Mouse (Mus musculus) gastrocnemius, postnatal 14 days (tissue): ENCODE measurements around the gene Grip2. TPM values are rescaled to one million over a fixed set of nuclear protein-coding genes. Genes with fewer than 3 reads are reported as not detected.

Experiments used
- DNase-seq: peaks from one replicate; pipeline ENCODE4 v3.0.0; 2021; ENCODE audit warnings: mixed read lengths
- intact Hi-C: fragments of 180-260 bp; cut with DNase I; formaldehyde crosslinking; loops from one replicate; pipeline ENCODE4 v1.15.1; 2025; ENCODE audit warnings: low total_unique reads
- total RNA-seq, 2 experiments: library from RNA; stranded (reverse); gene quantifications; 2 replicates each; pipeline ENCODE4 v1.2.3; 2021

The Grip2 gene
- total RNA-seq, 2 experiments from 2014 or later, result 2.6 to 4.0 TPM

DNA sequence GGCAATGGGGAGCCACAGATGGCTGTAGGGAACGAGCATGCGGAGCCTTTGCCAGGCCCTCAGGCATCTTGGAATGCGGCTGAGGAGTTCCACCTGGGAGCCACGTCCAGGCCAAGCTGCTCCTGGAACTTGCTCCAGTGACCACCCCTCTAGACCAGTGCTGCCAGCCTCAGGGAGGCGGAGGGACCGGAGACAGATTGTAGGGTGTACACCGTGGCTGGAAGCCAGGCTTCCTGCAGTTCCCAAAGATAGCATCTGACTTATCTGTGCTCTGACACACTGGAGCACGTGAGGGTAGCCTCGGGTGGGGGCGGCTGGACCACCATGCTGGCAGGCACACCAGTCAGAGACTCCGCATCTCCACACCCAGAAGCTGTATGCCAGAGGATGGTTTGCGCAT lies 28.6 kb downstream of the Grip2 start:
- intact Hi-C loops, result no loop called here
- no peak for DNase-seq

DNA sequence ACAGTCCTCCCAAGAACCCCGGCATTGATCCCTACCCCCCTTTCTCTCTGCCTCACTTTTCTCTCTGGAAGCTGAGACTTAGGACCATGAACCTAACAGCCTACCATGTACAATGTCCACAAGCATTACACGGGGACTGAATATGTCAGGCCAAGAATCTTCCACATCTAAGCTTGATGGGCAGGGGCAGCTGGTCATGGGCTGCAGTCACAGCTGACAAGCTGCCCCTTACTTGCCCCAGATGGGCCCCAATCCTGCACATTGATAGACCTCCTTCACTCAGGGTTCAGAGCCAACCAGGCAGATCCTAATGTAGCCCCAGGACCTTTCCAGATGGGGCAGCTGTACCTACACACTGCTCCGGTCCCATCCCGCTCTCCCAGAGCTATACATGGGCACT lies 30.3 kb downstream of the Grip2 start:
- no peak for DNase-seq
- intact Hi-C loops, result no loop called here

DNA sequence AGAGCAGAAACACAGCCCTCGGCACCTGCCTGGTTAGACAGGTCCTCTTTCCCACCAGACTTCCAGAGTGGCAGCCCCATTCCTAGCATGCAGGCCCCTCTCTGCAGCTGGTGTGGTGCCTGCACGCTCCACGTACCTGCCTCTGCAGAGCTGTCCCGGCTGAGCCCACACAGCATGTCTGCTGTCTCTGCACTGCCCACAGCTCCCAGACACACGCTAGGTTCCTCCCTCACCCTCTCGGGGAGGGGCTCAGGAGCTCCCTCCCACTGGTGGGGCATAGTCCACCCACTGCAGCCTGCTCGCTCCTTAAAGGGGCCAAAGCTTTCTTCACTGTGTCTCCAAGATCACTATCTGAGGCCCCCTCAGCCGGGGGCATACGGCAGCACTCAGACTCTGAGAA lies 31.0 kb downstream of the Grip2 start:
- no peak for DNase-seq
- intact Hi-C loops, result no loop called here

DNA sequence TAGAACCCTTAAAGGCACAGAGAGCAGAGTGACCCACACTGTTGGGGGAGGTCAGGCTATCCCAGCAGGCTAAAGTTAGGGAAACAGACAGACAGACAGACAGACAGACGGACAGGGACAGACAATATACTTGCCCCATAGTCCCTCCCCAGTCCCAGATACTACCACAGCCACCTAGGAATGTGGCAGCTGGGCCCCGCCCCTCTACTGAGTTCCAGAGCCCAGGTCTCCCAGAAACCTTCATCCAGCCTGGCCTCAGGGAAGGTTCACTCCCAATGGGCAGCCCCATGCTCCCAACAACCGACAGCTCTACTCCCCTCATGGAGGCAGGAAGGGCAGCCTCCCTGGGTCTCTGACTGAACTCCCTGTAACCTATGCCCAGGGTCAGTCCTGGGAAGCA lies 31.4 kb downstream of the Grip2 start:
- intact Hi-C loops, result no loop called here
- no peak for DNase-seq

DNA sequence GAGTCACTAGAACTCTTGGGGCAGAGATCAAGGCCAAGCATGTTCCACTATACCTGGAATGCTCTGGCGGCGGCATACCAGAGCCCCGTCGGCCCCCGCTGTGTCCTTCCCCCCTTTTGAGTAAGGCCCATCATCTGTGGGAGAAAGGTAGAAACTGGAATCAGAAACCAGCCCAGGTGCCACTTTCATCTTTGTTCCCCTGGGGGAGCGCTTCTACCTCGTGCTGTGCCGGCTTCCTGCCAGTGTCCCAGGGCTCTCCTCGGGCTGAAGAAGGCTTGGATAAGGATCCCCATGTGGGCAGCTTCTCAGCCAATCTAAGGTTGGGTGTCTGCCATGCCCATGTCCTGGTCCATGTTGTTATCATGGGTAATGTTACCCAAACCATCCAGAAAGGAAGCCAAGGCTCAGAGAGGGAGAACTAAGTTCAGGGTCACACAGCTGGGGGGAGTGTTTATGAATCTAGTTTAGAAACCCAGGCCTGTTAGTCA lies 38.7 kb downstream of the Grip2 start:
- DNase-seq, result no peak
- intact Hi-C loops, result no loop called here

DNA sequence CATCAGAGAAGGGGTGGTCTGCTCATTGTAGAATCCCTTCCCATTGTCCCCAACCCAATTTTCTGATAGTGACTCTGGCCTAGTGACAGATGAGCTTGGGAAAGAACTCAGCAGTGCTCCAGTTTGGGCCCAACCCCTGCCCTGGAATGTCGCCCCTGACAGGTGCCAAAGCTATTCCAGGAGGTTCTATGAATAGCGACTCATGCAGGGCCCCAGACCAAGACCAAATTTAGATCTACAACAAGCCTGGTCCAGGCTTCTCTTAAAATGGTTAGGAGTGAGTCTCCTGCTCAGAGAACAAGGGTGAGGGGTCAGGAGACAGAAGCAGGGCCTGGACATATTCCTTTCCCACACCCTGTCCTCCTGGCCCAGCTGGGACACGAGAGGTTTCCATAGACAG lies 42.0 kb downstream of the Grip2 start:
- DNase-seq, result peak; percentile 76
- intact Hi-C loops, result no loop called here

DNA sequence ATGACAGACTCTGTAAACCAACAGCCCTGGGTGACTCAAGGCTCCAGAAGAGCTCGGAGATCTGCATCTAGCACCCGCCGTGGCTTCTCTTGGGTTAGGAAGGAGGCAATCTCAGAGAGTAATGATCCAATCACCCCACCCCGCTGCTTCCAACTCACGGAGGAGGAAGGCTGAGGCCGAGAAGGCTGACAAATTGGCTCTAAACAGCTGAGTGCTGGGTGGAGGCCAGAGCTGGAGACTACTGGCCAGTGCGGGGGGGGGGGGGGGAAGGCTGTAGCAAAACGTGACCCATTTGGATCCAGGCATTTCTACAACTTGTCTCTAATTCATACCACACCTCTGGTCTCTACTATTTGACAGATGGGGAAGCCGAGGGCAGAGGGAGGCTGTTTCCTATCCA lies 47.8 kb downstream of the Grip2 start:
- intact Hi-C loops, result loop anchor here (10.0 kb wide), 1 partner anchor 286 kb away; no protein-coding TSS in a partner anchor
- DNase-seq, result peak; percentile 58

DNA sequence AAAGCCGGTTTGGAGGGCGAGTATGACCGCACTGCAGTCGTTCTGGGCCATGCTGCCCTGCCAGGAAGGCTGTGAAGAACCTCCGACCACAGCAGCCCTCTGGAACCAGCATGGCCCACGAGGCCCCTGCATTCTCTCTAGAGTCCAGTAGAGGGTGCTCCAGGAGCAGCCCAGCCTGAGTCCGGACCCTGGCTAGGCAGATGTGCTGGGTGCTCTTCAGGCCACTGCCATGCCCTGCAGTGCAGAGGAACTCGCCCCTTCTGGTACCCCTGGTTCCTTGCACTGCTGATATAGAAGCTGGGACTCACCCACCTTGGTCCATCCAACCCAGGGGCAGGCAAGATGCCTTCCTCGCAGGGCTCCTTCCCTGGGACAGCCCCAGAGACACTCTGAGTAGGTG lies 50.5 kb downstream of the Grip2 start:
- intact Hi-C loops, result loop anchor here (2.0 to 10.0 kb wide), 2 partner anchors 76 to 288 kb away; no protein-coding TSS in a partner anchor
- DNase-seq, result peak; percentile 64

DNA sequence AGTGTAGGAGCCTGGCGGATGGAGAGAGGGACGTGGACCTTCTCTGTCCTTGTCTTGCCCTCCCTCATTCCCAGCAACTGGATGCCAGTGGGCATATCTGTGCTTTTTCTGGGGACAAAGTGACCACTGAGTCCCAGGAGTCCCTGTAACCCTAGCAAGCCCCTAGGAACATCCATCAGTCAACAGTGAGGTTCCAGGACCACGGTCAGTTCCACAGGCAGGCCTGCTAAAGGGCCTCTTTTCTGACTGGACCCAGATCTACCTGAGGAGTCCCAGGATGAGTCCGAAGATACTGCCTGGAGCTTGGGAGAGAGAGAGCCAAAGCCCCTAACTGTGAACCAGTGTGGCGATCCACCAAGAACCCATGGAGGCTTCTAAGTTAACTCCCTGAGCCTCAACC lies 53.1 kb downstream of the Grip2 start:
- DNase-seq, result peak; percentile 2
- intact Hi-C loops, result loop anchor here (10.0 kb wide), 1 partner anchor 291 kb away; no protein-coding TSS in a partner anchor

DNA sequence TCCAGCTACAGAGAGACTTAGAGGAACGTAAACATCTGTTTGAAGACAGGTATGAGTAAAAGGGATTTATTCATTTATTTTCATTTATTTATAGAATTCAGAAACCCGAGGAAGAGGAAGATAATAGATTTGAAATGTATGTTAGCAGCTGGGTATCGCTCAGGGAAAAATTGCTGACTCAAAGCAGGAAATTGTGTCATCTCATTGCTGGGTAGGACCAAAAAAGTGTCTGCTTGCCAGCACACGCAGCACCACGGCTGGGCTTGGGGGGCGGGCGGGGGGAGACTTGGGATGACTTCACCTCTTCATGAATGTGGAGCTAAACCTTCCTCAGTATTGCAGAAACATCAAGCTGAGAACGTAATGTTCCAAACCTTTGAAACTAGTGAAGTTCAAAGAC lies 59.5 kb downstream of the Grip2 start:
- DNase-seq, result no peak
- intact Hi-C loops, result no loop called here

DNA sequence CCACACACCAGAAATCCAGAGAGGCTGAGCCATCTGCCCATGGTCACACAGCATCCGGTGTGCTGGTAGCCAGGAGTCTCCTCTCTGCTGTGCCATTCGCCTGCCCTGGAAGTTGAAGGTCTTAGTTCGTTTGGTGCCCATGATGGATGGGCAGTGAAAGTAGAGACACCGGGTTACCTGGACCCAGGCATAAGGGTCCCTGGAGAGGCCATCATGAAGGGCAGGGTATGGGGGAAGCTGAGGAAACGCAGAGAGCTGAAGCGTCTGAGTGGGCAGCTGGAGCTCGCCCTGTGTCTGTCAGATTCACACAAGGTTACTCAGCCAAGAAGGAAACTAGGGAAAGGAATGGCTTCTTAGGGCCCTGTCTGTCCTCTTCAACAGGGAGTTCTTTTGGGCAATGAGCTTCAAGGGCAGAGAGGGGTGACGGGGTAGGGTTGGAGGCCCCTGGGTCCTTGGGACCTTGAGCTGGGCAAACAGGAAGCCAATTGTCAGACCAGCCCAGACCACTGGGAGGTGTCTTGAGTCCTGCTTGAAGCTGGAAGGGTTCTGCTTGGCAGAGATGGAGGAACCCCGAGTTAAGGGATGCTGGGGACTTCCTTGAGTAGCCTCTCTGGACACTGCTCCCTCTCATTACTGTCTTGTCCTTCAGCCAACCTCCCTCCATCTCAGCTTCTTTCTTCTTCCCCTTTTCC lies 64.9 kb downstream of the Grip2 start:
- DNase-seq, result no peak
- intact Hi-C loops, result no loop called here

DNA sequence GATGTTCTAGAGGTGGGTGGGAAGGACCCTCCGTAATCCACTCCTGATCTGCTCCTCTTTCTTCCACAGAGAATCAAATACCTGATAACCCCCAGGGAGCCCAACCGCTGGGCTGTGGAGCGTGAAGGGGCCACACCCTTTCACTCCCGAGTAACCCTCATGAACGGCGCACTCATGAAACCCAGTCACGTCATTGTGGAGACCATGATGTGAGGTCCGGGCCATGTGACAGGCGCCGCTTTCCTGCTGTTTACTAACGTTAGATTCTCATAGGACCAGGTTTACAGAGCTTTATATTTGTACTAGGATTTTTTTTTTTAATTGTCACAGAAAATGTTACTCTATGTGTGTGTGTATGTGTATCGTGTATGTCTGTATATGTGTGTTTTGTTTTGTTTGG lies 72.2 kb downstream of the Grip2 start:
- no peak for DNase-seq
- intact Hi-C loops, result loop anchor here (5.0 kb wide), 1 partner anchor 233 kb away; no protein-coding TSS in a partner anchor

DNA sequence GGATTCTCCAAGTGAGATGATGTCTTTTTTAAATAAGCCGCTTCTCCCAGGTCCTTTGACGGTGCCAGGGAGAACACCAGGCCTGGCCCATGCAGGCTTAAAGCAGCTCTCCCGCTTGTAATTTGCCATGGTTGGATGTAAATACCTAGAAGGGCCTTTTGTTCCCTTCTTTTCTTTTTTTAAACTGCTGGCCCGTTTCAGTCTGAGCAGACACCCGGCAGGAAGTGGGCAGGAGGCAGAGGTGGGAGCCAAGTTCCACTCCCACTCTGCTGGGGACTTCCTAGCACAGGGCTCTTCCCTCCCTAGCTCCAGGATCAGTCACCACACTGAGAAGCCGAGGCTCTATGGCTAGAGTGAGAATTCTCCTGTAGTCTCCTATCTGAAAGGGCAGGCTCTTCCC lies 73.0 kb downstream of the Grip2 start:
- DNase-seq, result peak; percentile 1
- intact Hi-C loops, result loop anchor here (5.0 kb wide), 1 partner anchor 232 kb away; no protein-coding TSS in a partner anchor

DNA sequence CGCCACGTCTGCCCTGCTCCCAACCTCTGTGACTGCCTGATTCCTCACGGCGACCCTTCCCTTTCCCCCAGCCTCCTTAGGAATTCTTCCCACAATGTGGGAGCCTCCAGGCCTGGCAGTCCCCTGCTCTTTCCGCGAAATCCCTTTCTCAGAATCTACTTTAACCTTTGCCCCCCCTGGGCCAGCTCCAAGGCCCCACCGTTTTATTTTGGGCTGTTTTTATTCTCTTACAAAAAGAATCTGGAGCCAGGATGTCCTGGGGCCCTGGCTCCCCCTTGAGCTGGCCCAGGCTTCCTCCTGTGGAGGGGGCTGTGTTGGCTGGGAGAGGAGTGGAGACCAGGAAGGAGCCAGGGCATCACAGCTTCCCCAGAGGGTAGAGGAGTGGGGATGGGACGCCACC lies 74.2 kb downstream of the Grip2 start:
- intact Hi-C loops, result loop anchor here (5.0 kb wide), 1 partner anchor 231 kb away; no protein-coding TSS in a partner anchor
- no peak for DNase-seq

DNA sequence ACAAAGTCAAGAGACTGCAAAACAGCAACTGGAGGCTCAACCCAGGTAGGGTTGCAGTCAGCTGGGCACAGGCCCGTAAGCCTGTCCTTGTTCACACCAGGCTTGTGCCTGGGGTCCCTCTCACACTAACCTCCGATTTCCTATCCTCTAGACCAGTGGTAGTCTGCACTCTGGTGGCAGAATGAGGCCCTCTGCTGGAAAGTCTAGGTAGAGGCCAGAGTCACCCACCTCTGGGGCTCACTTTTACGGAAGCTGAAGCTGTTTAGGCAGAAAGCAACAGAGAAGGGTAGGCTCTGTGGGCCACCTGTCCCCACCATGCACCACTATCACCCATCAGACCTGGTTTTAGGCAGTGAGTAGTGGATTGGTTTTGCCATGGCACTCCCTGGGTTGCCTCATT lies 76.1 kb downstream of the Grip2 start:
- DNase-seq, result peak; percentile 17

DNA sequence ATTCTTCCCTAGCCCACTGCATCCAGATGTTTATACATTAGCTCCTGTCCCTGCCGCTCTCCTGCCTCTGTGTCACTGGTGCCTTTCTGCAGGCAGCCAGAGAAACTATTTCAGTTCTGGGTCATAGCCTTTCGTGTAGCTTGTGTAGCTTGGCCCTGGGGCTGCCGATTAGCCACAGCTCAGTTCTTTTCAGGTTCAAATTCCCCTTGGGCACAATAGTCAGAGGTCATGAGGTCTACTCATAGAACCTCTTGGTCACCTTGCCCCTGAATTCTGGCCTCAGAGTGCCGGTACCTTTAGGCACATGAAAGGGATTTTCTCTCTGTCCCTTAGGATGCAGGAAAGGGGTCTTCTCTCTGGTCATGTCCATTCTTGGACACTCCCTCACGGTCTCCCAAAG lies 80.3 kb downstream of the Grip2 start:
- DNase-seq, result peak; percentile 1
- intact Hi-C loops, result no loop called here

More for the DNA sequence above, 76.1 kb downstream of the Grip2 start:
- intact Hi-C loops, result loop anchor here (5.0 kb wide), 1 partner anchor 229 kb away; no protein-coding TSS in a partner anchor

DNA sequence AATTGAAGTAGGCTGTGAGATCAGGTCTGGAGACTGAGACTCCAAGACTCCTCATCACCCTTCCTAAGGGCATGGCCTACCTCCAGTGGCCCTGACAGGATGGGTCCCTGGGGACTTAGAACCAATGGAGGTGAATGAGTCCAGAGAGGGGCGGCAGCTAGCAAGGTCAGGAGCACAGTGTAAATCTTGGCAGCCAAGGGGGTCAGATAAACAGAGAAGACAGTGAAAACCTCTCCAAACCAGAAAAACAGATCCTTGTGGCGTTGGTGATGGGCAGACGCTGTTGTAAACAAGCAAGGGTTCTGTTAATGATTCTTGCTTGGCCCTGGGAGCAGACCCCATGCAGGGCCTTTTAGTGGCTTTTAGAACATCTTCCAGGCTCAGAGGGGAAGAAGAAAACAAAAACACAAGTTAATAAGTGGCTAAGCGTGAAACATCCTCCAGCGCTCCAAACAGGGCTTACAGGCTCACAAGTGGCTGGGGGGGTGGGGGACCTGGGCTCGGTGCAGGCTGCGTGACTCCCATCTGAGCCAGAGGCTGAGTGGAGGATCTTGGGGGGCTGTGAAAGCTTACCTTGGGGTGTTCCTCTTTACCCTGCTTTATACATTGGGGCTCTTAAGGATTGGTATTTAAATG lies 81.0 kb downstream of the Grip2 start:
- intact Hi-C loops, result no loop called here
- no peak for DNase-seq

DNA sequence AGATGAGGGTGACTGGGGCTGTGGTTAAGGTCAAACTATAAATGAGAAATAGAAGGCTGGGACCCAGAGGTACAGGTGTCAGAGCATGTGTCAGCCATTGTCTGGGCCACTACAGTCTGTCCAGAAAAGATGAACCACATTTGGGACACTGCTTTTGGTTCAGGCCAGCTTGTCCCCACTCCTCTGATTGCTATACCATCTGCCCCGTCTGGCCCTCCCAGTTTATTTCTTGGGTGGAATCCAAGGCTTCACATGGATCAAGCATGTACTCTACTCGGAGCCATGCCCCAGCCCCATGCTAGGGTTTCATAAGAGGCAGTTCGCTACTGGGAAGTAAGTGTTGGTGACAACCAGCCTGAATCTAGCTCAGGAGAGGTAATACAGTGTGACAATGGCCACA lies 81.8 kb downstream of the Grip2 start:
- intact Hi-C loops, result no loop called here
- DNase-seq, result no peak

DNA sequence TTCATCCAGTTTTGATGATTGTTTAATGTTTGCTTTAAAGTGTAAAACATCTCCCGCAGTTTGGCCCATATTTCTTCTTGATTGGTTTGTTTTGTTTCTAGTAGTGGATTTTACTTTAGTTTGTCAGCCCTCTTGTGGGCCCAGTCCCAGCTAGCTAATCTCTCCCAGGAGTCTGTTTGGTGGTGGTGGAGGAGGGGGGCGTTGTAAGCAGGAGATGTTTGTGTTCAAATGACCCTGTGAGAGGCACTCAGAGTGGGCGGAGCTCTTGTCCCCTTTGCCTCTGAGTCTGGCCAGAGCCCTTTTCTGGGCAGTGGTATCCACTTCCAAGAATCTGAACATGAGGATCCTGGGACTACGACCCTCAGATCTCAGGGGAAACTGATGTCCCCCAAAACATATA lies 83.2 kb downstream of the Grip2 start:
- no peak for DNase-seq
- intact Hi-C loops, result no loop called here

DNA sequence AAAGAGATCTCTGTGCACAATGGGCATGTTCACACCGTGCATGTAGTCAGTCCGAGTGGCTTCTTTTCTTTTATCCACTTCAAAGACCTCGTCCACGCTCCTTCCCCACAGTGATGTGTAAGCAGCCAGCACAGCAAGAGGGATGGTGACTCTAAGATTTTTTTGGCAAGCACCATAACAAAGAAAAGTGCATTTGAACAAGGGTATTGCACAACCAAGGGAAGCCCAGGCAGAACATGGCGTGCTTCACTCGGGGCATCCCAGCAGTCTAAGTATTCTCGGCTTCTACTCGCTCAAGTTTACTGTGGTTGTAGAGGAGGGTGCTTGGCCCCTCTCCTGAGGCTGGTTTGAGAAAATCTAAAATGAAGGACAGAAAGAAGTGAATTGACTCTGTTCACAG lies 84.1 kb downstream of the Grip2 start:
- intact Hi-C loops, result no loop called here
- DNase-seq, result no peak

DNA sequence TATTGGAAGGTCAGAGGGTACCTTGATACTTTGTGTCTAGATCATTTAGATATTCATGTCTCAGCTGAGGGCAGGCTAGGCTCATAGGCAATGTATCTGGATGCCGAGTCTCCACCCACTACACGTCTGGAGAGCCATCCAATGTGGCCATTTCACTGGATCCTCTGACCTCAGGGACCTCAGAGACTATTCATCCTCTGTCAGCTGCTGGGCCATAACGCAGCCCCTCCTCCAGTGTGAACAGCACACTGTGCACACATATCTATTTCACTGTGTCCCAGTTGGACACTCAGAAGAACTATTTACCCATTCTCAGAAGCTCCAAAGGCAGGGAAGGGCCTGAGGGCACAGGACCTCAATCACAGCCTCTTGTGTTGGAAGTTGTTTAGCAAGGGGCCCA lies 84.6 kb downstream of the Grip2 start:
- intact Hi-C loops, result no loop called here
- no peak for DNase-seq
